Mouse (Mus musculus): ENCODE measurements around the gene Tnnt1.

GRCm38 (mm10) chr7:4509863-4510608, 6.1 kb downstream of the Tnnt1 start:
- TF ChIP-seq USF1 (IDR thresholded peaks at IDR 0.05; ENCODE audit: low read depth) (no peak), POLR2A (IDR thresholded peaks at IDR 0.05; ENCODE audit: insufficient read length, low read depth) (no peak), CEBPB (IDR thresholded peaks at IDR 0.05; ENCODE audit: insufficient read depth, poor library complexity, severe bottlenecking) (no peak), MYOG (IDR thresholded peaks at IDR 0.05; ENCODE audit: control insufficient read depth in 1 of 3, insufficient read depth in 1 of 3, insufficient read length in 2 of 3, low read depth in 2 of 3) (peak in 2 of 3 experiments; percentile 40 to 81), TCF12 (IDR thresholded peaks at IDR 0.05; ENCODE audit: insufficient read depth, poor library complexity, severe bottlenecking) (peak; percentile 5), POLR2AphosphoS2 (IDR thresholded peaks at IDR 0.05; ENCODE audit: insufficient read length, low read depth) (peak; percentile 11), E2F4 (IDR thresholded peaks at IDR 0.05; ENCODE audit: insufficient read depth) (no peak), TCF3 (IDR thresholded peaks at IDR 0.05; ENCODE audit: insufficient read length, low read depth) (no peak), MYOD1 (IDR thresholded peaks at IDR 0.05; ENCODE audit: control insufficient read depth in 1 of 3, insufficient read length in 2 of 3, low read depth in 2 of 3) (peak; percentile 19 to 50 (median 31)), MAX (IDR thresholded peaks at IDR 0.05; ENCODE audit: low read depth) (no peak), SRF (IDR thresholded peaks at IDR 0.05; ENCODE audit: control insufficient read depth, insufficient read length, low read depth) (no peak), REST (IDR thresholded peaks at IDR 0.05; ENCODE audit: insufficient read depth, insufficient read length) (no peak)

Measured in myocyte (in vitro differentiated cells).